Mouse (Mus musculus): ENCODE measurements around the gene Cldnd1.

Cldnd1 gene

DNA sequence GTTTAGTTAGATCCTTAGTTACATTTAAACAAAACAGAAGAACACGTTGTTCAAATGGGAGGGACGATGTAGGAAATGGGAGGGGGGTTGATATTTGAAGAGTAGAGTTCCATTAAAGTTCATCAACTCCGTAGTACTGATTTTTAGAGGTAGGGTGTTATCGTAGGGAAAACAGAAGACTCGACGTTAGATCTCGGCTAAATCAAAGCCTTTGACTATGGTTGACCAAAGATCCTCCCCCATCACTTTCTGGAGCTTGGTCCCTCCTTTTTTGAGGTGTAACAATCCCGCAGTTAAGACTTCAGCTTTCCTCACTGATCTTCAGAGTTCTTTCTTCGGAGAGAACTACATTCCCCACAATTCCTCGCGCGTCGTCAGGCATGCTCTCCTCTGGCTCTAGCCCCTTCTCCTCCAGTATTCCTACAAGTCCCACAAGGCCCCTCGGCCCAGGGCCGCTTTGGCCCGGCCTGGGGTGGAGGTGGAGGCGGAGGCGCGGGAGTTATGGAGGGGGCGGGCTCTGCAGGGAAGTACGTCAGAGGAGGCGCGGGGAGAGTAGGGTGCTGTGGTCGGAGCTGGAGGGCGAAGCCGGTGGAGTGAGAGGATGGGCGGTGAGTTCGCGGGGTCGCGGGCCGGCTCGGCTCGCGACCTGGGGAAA, at the start of gene Cldnd1:
Cldnd1 (plus strand) TSS at position 434 of the 655 bp plus-strand sequence.
- H3K27me3 ChIP-seq (ENCODE audit: control insufficient read depth, insufficient read depth, low read length, poor library complexity, severe bottlenecking), result no peaks in the 10 kb centered on the region
- DNase-seq (ENCODE audit: low read depth, low spot score), result peak; percentile 96
- H3K36me3 ChIP-seq (ENCODE audit: control insufficient read depth, insufficient read depth, low read length, poor library complexity, severe bottlenecking), result peaks cover 5% of the 10 kb centered on the region

DNA sequence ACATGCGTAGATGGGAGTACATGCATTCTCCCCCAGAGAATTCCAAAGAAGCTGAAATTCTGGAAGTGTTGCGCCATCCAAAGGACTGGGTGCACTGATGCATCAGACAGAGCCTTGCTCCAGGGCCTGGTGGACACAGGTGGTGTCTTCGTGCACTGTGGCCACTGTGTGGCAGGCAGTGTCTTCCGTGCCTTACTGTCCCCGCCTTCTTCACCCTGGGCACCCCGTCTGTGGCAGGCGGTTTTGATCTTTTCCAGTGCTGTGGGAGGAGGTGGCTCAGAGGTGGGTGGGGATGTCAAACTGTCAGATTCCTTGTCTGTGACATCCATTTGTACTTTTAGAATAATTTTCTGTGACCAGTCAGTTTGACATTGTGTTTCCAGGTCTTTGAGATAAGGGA, 49.0 kb upstream of the Cldnd1 start:
- H3K36me3 ChIP-seq (ENCODE audit: control insufficient read depth, insufficient read depth, low read length, poor library complexity, severe bottlenecking), result peaks cover 2% of the 10 kb centered on the region; the same call in 1 of the 2 replicates
- H3K27me3 ChIP-seq (ENCODE audit: control insufficient read depth, insufficient read depth, low read length, poor library complexity, severe bottlenecking), result no peaks in the 10 kb centered on the region
- DNase-seq (ENCODE audit: low read depth, low spot score), result no peak

DNA sequence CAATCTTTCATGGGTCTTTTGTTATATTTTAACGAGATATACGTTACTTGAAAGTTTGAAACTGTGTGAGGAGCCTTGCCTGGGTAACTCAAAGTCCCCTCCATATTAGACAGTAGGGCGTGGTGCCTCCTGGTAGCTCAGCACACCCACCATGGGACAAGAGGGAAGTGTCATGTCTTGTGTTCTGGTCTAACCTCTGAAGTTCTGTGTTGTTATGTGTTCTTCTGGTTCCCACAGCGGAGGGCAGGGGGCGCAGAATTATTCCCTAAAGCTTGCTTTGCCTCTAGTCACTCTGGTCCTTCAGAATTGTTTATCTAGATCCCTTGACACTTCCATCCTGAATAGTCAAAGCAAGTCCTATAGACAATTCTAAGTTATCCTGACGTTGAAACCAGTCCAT, 45.7 kb upstream of the Cldnd1 start:
- Histone ChIP-seq H3K36me3 (ENCODE audit: control insufficient read depth, insufficient read depth, low read length, poor library complexity, severe bottlenecking) (0 out of 2 replicates have a peak, but pooled peaks cover 2% of the 10 kb centered on the region), H3K27me3 (ENCODE audit: control insufficient read depth, insufficient read depth, low read length, poor library complexity, severe bottlenecking) (no peaks in the 10 kb centered on the region)
- no peak for DNase-seq (ENCODE audit: low read depth, low spot score)

DNA sequence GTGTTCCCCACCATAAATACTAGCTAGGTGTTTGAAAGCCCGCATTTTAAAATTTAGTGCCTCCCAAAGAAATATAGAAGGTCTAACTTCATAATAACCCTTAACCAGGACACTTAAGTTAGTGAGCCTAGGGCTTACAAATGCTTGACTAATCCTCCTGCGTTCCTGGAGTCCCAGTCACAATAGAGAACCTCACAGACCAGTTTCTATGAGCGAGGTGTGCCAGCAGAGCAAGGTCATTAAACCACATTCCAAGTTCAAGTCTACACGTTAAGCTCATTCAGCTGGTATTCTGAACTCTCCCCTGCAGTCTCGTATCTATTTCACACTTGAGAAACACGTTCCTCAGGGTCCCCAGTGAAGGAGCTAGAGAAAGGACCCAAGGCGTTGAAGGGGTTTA, 44.8 kb upstream of the Cldnd1 start:
- DNase-seq (ENCODE audit: low read depth, low spot score), result no peak
- 0 out of 2 replicates have a peak, but pooled peaks cover 2% of the 10 kb centered on the region for H3K36me3 ChIP-seq (ENCODE audit: control insufficient read depth, insufficient read depth, low read length, poor library complexity, severe bottlenecking)
- H3K27me3 ChIP-seq (ENCODE audit: control insufficient read depth, insufficient read depth, low read length, poor library complexity, severe bottlenecking), result no peaks in the 10 kb centered on the region

DNA sequence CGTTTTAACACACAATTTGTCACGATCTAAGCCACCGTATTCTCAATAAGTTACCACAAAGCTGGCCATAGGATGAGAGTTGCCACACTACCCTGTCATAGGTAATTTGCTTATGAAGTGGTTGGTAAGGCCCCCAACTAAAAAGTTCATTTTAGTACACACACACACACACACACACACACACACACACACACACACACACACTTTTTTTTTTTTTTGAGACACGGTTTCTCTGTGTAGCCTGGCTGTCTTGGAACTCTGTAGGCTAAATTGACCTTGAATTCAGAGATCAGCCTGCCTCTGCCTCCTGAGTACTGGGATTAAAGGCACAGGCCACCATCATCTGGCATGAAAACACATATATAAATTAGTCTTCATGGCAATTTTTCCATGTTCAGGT, 43.8 kb upstream of the Cldnd1 start:
- H3K36me3 ChIP-seq (ENCODE audit: control insufficient read depth, insufficient read depth, low read length, poor library complexity, severe bottlenecking), result 0 out of 2 replicates have a peak, but pooled peaks cover 2% of the 10 kb centered on the region
- no peaks in the 10 kb centered on the region for H3K27me3 ChIP-seq (ENCODE audit: control insufficient read depth, insufficient read depth, low read length, poor library complexity, severe bottlenecking)
- no peak for DNase-seq (ENCODE audit: low read depth, low spot score)

DNA sequence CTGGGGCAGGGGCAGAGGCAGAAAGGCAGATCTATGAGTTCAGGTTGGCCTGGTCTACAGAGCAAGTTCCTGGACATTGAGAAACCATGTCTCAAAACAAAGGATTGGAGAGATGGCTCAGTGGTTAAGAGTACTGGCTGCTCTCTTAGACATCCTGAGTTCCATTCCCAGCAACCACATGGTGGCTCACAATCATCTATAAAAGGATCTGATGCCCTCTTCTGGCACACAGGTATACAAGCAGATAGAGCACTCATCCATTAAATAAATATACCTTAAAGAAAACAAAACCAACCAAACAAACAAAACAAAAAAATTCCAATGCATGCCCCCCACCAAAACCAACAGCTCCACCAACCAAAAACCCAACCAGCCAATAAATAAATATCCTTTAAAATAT, 43.2 kb upstream of the Cldnd1 start:
- H3K27me3 ChIP-seq (ENCODE audit: control insufficient read depth, insufficient read depth, low read length, poor library complexity, severe bottlenecking), result no peaks in the 10 kb centered on the region
- DNase-seq (ENCODE audit: low read depth, low spot score), result peak; percentile 25
- H3K36me3 ChIP-seq (ENCODE audit: control insufficient read depth, insufficient read depth, low read length, poor library complexity, severe bottlenecking), result 0 out of 2 replicates have a peak, but pooled peaks cover 2% of the 10 kb centered on the region

DNA sequence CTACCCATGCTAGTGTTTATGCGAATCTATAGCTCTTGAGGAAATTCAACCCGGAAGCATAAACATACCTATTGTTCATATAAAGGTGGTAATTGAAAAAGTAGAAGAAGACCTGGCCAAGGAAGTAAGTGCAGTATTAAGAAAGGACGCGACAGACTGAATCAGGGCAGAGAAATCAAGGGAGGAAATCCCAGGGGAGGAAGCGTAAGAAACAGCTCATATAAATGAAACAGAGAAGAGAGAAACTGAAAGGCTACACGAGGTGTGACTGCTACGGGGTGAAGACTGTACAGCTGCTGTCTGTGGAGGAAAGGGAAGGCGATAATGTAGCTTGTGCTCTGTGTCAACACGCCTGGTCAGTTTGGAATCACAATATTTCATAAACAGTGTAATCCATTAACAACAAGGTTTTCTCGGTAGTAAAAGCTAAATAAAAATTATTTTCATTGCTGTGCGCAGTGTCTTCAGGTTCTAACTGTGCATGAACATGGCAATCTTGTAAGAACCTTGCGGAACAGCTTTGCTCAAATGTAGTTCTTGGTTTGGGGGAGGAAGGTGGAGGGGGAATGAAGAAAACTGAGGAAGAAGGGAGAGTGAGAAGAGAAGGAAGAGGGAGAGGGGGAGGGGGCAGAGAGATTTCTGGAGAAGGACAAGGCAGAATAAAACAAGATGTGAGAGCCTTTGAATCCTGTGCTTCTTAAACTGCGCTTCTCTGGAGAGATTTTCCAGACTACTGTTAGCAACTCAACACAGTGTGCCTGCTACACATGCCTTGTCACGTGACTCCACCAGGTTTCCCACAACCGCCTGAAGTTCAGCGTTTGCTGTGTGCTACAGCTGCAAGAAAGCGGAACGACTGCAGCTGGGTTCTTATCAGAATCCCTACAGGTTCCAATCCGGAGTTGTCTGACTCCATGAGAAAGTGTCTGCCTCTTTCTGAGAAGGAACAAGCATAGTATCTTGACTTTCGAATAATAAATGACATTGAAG, 41.9 kb upstream of the Cldnd1 start:
- Histone ChIP-seq H3K27me3 (ENCODE audit: control insufficient read depth, insufficient read depth, low read length, poor library complexity, severe bottlenecking) (no peaks in the 10 kb centered on the region), H3K36me3 (ENCODE audit: control insufficient read depth, insufficient read depth, low read length, poor library complexity, severe bottlenecking) (0 out of 2 replicates have a peak, but pooled peaks cover under 1% of the 10 kb centered on the region)
- DNase-seq (ENCODE audit: low read depth, low spot score), result peak; percentile 71

DNA sequence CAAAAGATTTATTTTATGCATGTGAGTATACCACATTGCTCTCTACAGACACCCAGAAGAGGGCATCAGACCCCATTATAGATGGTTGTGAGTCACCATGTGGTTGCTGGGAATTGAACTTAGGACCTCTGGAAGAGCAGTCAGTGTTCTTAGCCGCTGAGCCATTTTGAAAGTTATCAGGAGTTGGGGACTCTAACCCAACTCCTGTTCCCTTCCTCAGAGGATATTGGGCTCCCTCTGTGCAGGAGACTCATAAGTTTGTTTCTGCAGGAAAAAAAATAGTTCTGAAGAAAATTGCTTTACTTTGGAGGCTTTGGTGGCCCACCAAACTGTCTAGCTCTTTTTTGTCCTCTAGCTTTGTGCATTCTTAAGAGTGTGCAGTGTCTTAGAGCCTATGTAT, 39.2 kb upstream of the Cldnd1 start:
- no peak for DNase-seq (ENCODE audit: low read depth, low spot score)
- Histone ChIP-seq H3K36me3 (ENCODE audit: control insufficient read depth, insufficient read depth, low read length, poor library complexity, severe bottlenecking) (no peaks in the 10 kb centered on the region), H3K27me3 (ENCODE audit: control insufficient read depth, insufficient read depth, low read length, poor library complexity, severe bottlenecking) (no peaks in the 10 kb centered on the region)

DNA sequence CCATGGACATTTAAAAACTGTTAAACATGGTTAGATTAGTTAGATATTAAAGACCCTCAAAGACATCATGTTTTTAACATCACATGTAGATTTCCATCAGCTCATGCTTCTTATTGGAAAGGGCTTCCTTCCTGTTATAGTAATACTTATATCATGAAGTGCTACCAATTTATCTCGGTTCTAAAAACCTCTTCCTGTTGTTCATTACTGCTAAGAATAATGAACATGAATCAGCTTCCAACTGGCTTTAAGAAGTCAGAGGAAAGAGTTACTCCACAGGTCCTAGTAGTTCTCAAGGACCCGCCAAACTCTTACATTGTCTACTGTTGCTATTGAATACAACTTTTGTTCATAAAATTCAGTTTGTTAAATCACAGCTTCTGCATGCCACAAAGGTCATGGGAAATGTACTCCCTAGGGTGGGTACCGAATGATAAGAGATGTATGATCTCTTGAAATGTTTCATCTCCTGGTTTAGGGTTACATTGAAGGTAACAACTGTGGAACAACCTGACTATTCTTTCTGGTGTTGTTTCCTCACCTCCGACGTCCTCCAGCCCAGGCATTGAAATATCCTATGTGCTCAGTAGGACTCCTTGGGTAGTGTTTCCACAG, 38.0 kb upstream of the Cldnd1 start:
- no peak for DNase-seq (ENCODE audit: low read depth, low spot score)
- Histone ChIP-seq H3K36me3 (ENCODE audit: control insufficient read depth, insufficient read depth, low read length, poor library complexity, severe bottlenecking) (no peaks in the 10 kb centered on the region), H3K27me3 (ENCODE audit: control insufficient read depth, insufficient read depth, low read length, poor library complexity, severe bottlenecking) (no peaks in the 10 kb centered on the region)

DNA sequence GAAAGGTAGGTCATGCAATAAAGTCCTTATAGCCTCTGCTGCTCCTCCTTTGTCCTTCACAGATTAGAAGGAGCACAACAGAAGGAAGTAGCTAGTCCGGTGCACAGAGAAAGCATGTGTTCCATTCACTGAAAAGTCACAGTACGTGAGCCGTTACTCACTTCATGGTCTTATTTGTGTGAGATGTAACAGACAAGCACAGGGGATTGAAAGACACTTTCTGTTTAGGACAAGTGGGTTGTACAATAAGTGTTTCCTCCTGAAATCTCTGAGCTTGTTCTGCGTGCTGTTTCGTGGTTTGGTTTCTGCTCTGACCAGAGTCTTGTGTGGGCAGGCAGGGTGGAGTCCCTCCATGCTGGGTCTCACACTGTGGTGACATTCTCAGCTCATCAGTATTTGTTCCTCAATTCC, 37.4 kb upstream of the Cldnd1 start:
- no peaks in the 10 kb centered on the region for H3K36me3 ChIP-seq (ENCODE audit: control insufficient read depth, insufficient read depth, low read length, poor library complexity, severe bottlenecking)
- DNase-seq (ENCODE audit: low read depth, low spot score), result peak; percentile 70
- no peaks in the 10 kb centered on the region for H3K27me3 ChIP-seq (ENCODE audit: control insufficient read depth, insufficient read depth, low read length, poor library complexity, severe bottlenecking)

DNA sequence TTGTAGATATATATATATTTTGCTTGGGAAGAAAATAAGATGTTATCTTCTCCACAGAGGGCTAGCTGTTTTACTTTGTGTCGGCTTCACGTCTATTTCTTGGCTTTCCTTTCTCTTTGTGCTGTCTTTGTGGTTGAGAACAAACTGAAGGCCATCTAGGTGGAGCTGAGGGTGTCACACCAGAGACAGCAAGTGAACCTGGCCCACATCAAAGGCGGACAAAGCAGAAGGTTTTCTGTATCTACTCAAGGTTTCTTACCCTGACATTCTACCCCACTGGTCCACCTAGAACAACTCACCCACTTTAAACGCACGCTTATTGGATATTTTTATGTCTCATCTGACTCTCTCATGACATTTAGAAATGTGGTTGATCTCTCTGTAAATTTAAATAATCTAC, 33.6 kb upstream of the Cldnd1 start:
- DNase-seq (ENCODE audit: low read depth, low spot score), result no peak
- H3K36me3 ChIP-seq (ENCODE audit: control insufficient read depth, insufficient read depth, low read length, poor library complexity, severe bottlenecking), result no peaks in the 10 kb centered on the region
- no peaks in the 10 kb centered on the region for H3K27me3 ChIP-seq (ENCODE audit: control insufficient read depth, insufficient read depth, low read length, poor library complexity, severe bottlenecking)

DNA sequence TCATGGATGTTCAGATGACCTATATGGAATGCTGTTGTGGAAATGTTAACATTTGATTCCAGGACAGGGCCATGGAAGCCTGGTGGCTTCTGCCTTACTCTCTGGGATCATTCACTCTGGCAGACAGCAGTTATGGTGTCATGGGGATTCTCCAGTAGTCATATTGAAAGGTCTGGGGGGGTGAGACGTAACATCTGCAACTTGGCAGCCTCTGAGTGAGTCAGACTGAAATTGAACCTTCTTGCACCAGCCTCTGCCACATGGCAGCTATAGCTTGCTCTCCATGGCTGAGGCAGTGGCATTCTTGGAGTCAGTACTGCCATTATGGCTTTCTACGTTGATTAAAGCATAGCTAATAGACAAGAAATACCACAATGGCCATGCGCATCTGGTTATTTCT, 30.9 kb upstream of the Cldnd1 start:
- DNase-seq (ENCODE audit: low read depth, low spot score), result no peak
- Histone ChIP-seq H3K36me3 (ENCODE audit: control insufficient read depth, insufficient read depth, low read length, poor library complexity, severe bottlenecking) (no peaks in the 10 kb centered on the region), H3K27me3 (ENCODE audit: control insufficient read depth, insufficient read depth, low read length, poor library complexity, severe bottlenecking) (no peaks in the 10 kb centered on the region)

DNA sequence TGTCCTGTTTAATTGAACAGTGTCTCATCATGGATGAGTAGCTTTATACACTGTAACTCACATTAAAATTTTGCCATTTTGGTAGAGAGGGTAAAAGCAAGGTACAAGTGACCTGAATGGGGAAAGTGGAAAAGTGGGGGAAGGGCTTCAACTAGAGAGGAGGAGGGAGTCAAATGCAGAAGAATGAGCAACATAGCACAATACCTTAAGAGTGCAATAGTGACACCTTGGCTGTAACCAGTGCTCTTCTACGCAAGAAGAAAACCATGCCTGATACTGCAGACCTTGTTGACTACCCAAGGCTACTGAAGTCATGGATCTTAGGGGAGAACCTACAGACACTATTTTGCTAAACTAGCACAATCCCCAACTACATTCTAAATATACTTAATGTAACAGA, 30.4 kb upstream of the Cldnd1 start:
- Histone ChIP-seq H3K36me3 (ENCODE audit: control insufficient read depth, insufficient read depth, low read length, poor library complexity, severe bottlenecking) (no peaks in the 10 kb centered on the region), H3K27me3 (ENCODE audit: control insufficient read depth, insufficient read depth, low read length, poor library complexity, severe bottlenecking) (no peaks in the 10 kb centered on the region)
- DNase-seq (ENCODE audit: low read depth, low spot score), result no peak

DNA sequence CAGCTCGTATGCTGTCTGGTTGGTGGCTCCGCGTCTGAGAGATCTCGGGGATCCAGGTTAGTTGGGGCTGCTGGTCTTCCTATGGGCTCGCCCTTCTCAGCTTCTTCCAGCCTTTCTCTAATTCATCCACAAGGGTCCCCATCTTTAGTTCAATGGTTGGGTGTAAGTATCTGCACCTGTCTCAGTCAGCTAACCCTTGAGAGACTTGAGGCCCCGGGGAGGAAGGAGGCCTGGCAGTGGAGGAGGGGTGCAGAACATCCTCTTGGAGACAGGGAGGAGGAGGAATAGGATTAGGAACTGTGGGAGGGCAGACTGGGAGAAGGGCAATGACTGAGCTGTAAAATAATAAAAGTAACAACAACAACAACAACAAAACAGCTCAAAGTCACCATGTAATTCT, 27.5 kb upstream of the Cldnd1 start:
- no peaks in the 10 kb centered on the region for H3K27me3 ChIP-seq (ENCODE audit: control insufficient read depth, insufficient read depth, low read length, poor library complexity, severe bottlenecking)
- no peak for DNase-seq (ENCODE audit: low read depth, low spot score)
- H3K36me3 ChIP-seq (ENCODE audit: control insufficient read depth, insufficient read depth, low read length, poor library complexity, severe bottlenecking), result no peaks in the 10 kb centered on the region
